Mouse (Mus musculus) heart, adult 2 months (tissue): ENCODE measurements at regions not wholly inside any gene's neighbourhood (a gene's known extent, or its start where the extent isn't known, plus 50 kb on each side); places are given as distances from the start of the nearest gene placed in this dataset.

Source experiments
- DNase-seq, 2 experiments: peaks; one replicate each; pipeline ENCODE4 v3.0.0; 2021
- H3K27ac ChIP-seq: fragments of 200-600 bp; 2 replicates; pipeline ENCODE4 v1.8.1; 2022
- H3K27me3 ChIP-seq: fragments of 200-500 bp; 2 replicates; pipeline ENCODE4 v1.6.1; 2012; ENCODE audit warnings: mild to moderate bottlenecking, low read length, inconsistent platforms, mixed read lengths; ENCODE audit not compliant: control insufficient read depth, insufficient read depth
- H3K36me3 ChIP-seq: fragments of 200-500 bp; 2 replicates; pipeline ENCODE4 v1.6.1; 2012; ENCODE audit warnings: low read length, inconsistent platforms; ENCODE audit not compliant: control insufficient read depth, insufficient read depth
- H3K4me1 ChIP-seq: fragments of 200-500 bp; 2 replicates; pipeline ENCODE4 v1.6.1; 2011; ENCODE audit warnings: low read length; ENCODE audit not compliant: control insufficient read depth, insufficient read depth
- H3K4me3 ChIP-seq: fragments of 200-600 bp; 2 replicates; pipeline ENCODE4 v1.8.1; 2022
- H3K79me2 ChIP-seq: fragments of 200-500 bp; replicated peaks from 2 replicates; pipeline ENCODE4 v1.6.1; 2012; ENCODE audit warnings: mild to moderate bottlenecking, inconsistent platforms, low read length, moderate library complexity, mixed read lengths; ENCODE audit not compliant: control insufficient read depth, insufficient read depth
- H3K9ac ChIP-seq: fragments of 200-500 bp; 2 replicates; pipeline ENCODE4 v1.6.1; 2012; ENCODE audit warnings: low read depth, mild to moderate bottlenecking, control low read depth, inconsistent platforms, low read length, mixed read lengths
- CTCF ChIP-seq: fragments of 200-600 bp; IDR thresholded peaks from 2 replicates; pipeline ENCODE4 v1.8.1; 2022; ENCODE audit warnings: antibody characterized with exemption, mild to moderate bottlenecking, moderate library complexity
- EP300 ChIP-seq: fragments of 200-500 bp; IDR thresholded peaks from 2 replicates; pipeline ENCODE4 v1.6.1; 2011; ENCODE audit warnings: low read depth, low read length, control low read depth; ENCODE audit not compliant: insufficient read depth
- POLR2A ChIP-seq: fragments of 200-500 bp; IDR thresholded peaks from 2 replicates; pipeline ENCODE4 v1.6.1; 2011; ENCODE audit warnings: mild to moderate bottlenecking, low read depth, low read length, control low read depth; ENCODE audit not compliant: insufficient read depth
- WGBS: fragments of 180-500 bp; shearing (Covaris S2); methylation state at CpG from one replicate; pipeline ENCODE4 v1.1.7; 2018; 5-methylcytosine and 5-hydroxymethylcytosine counted together
- intact Hi-C: fragments of 180-260 bp; cut with DNase I; formaldehyde crosslinking; loops from one replicate; pipeline ENCODE4 v1.15.1; 2025

- DNase-seq: no peak
- H3K4me1 ChIP-seq: no peaks in the 10 kb centered on the region
- no peak overlapping the region for H3K4me3 ChIP-seq
- WGBS: 72% methylated on average over 11 of the region's 11 CpGs
- no peaks in the 10 kb centered on the region for H3K27me3 ChIP-seq
- intact Hi-C loops: no loop called here
- no peak overlapping the region for H3K9ac ChIP-seq
- H3K36me3 ChIP-seq: no peaks in the 10 kb centered on the region
- no peak overlapping the region for H3K27ac ChIP-seq
- no peak for TF ChIP-seq POLR2A
- TF ChIP-seq CTCF: no peak
- no peaks in the 10 kb centered on the region for H3K79me2 ChIP-seq
Observed at GRCm38 (mm10) chr7:66547694-66548093, 120.4 kb upstream of the Aldh1a3 start.

GRCm38 (mm10) chr7:66545184-66545583 is 117.9 kb upstream of the Aldh1a3 start:
- DNase-seq: no peak
- Histone ChIP-seq H3K36me3 (no peaks in the 10 kb centered on the region), H3K79me2 (no peaks in the 10 kb centered on the region), H3K27me3 (no peaks in the 10 kb centered on the region), H3K4me3 (no peak overlapping the region), H3K4me1 (no peaks in the 10 kb centered on the region), H3K9ac (no peak overlapping the region), H3K27ac (no peak overlapping the region)
- WGBS: 73% methylated on average over 9 of the region's 9 CpGs
- intact Hi-C loops: no loop called here
- TF ChIP-seq EP300: no peak
- TF ChIP-seq CTCF: no peak

GRCm38 (mm10) chr7:66544352-66545053 is 117.2 kb upstream of the Aldh1a3 start:
- 82% methylated on average over 11 of the region's 11 CpGs for WGBS
- Histone ChIP-seq H3K27me3 (no peaks in the 10 kb centered on the region), H3K36me3 (no peaks in the 10 kb centered on the region), H3K27ac (no peak overlapping the region), H3K4me3 (no peak overlapping the region), H3K4me1 (no peaks in the 10 kb centered on the region), H3K79me2 (no peaks in the 10 kb centered on the region), H3K9ac (no peak overlapping the region)
- intact Hi-C loops: no loop called here
- DNase-seq: no peak
- TF ChIP-seq POLR2A (no peak), CTCF (no peak), EP300 (no peak)

GRCm38 (mm10) chr7:66532596-66532995 is 105.3 kb upstream of the Aldh1a3 start:
- intact Hi-C loops: no loop called here
- no peaks in the 10 kb centered on the region for H3K79me2 ChIP-seq
- H3K27me3 ChIP-seq: no peaks in the 10 kb centered on the region
- TF ChIP-seq CTCF (no peak), POLR2A (no peak), EP300 (no peak)
- H3K4me3 ChIP-seq: no peak overlapping the region
- WGBS: 67% methylated on average over 6 of the region's 6 CpGs
- no peaks in the 10 kb centered on the region; the same call in 1 of the 2 replicates for H3K4me1 ChIP-seq
- no peak overlapping the region for H3K9ac ChIP-seq
- no peak for DNase-seq
- no peak overlapping the region for H3K27ac ChIP-seq
- no peaks in the 10 kb centered on the region for H3K36me3 ChIP-seq

- Histone ChIP-seq H3K27ac (no peak overlapping the region), H3K9ac (no peak overlapping the region), H3K79me2 (no peaks in the 10 kb centered on the region), H3K27me3 (no peaks in the 10 kb centered on the region), H3K4me1 (no peaks in the 10 kb centered on the region; the same call in 1 of the 2 replicates), H3K4me3 (no peak overlapping the region), H3K36me3 (no peaks in the 10 kb centered on the region)
- no peak for TF ChIP-seq EP300
- TF ChIP-seq CTCF: no peak
- no peak for TF ChIP-seq POLR2A
- 85% methylated on average over 8 of the region's 8 CpGs for WGBS
- no peak for DNase-seq
- intact Hi-C loops: no loop called here
Observed at GRCm38 (mm10) chr7:66532048-66532447, 104.7 kb upstream of the Aldh1a3 start.

- intact Hi-C loops: no loop called here
- H3K27ac ChIP-seq: no peak overlapping the region
- WGBS: 73% methylated on average over 7 of the region's 7 CpGs
- no peaks in the 10 kb centered on the region; the same call in 1 of the 2 replicates for H3K4me1 ChIP-seq
- no peak overlapping the region for H3K4me3 ChIP-seq
- no peak overlapping the region for H3K9ac ChIP-seq
- H3K79me2 ChIP-seq: no peaks in the 10 kb centered on the region
- no peak for DNase-seq
- H3K36me3 ChIP-seq: no peaks in the 10 kb centered on the region
- H3K27me3 ChIP-seq: no peaks in the 10 kb centered on the region
- TF ChIP-seq POLR2A (no peak), EP300 (no peak), CTCF (no peak)
Observed at GRCm38 (mm10) chr7:66531111-66531510, 103.8 kb upstream of the Aldh1a3 start.
